Mouse (Mus musculus) embryonic fibroblast, embryonic 13.5 days (primary cell): ENCODE results near the gene Palld. TPM values are rescaled to one million over a fixed set of nuclear protein-coding genes. Genes with fewer than 3 reads are reported as not detected.

Experiments used
- H3K27ac ChIP-seq: 2 replicates; pipeline ENCODE4 v1.5.1; 2012; ENCODE audit warnings: low read length, control low read depth, inconsistent platforms; ENCODE audit not compliant: insufficient read depth
- H3K4me1 ChIP-seq: 2 replicates; pipeline ENCODE4 v1.6.1; 2011; ENCODE audit warnings: low read length; ENCODE audit not compliant: control insufficient read depth, insufficient read depth
- H3K4me3 ChIP-seq: 2 replicates; pipeline ENCODE4 v1.5.1; 2011; ENCODE audit warnings: mild to moderate bottlenecking, control low read depth, low read length; ENCODE audit not compliant: insufficient read depth
- CTCF ChIP-seq: IDR thresholded peaks from 2 replicates; pipeline ENCODE4 v1.5.1; 2011; ENCODE audit warnings: mild to moderate bottlenecking, control low read depth, low read length, moderate library complexity, borderline replicate concordance; ENCODE audit not compliant: insufficient read depth
- POLR2A ChIP-seq: IDR thresholded peaks from 2 replicates; pipeline ENCODE4 v1.6.1; 2011; ENCODE audit warnings: low read depth, mild to moderate bottlenecking, control low read depth, low read length, moderate library complexity
- polyA plus RNA-seq: library from polyadenylated mRNA; stranded (reverse); fragments of >200 nt; gene quantifications from 2 replicates; pipeline ENCODE4 v1.2.4, GENCODE M21; 2011; ENCODE audit warnings: low read depth; ENCODE audit not compliant: missing spikeins, insufficient read length

Palld gene
- polyA plus RNA-seq, 1 experiment: 228 TPM

GRCm38 (mm10) chr8:61615711-61616697 is 286.5 kb downstream of the Palld start:
- H3K27ac ChIP-seq: peak overlapping the region; percentile 84

GRCm38 (mm10) chr8:61611741-61612140 is 290.7 kb downstream of the Palld start:
- TF ChIP-seq CTCF: no peak
- TF ChIP-seq POLR2A: no peak
- Histone ChIP-seq H3K4me1 (peaks cover 9% of the 10 kb centered on the region), H3K27ac (no peak overlapping the region), H3K4me3 (no peak overlapping the region)

More at GRCm38 (mm10) chr8:61615711-61616697, 286.5 kb downstream of the Palld start:
- Histone ChIP-seq H3K4me1 (peaks cover 16% of the 10 kb centered on the region), H3K4me3 (no peak overlapping the region)
- TF ChIP-seq POLR2A: no peak
- no peak for TF ChIP-seq CTCF

DNA sequence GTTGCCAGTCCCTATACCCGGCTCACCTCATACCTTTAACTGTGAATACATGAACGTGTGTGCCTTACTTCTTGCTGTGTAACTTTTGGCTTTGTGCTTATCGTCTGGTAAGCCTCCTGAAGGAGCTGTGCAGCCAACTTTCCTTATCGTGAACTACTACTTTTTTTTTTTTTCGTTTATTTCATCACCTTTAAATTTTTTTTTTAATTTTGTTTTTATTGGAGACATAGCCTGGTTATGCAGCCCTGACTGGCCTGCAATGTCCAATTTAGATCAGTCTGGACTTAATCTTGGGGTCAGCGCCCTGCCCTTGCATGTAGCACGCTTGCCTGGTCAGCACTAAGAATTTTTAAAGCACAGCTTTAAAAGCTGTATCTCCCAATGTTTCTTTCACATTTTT is 291.4 kb downstream of the Palld start:
- Histone ChIP-seq H3K27ac (no peak overlapping the region), H3K4me1 (peaks cover 9% of the 10 kb centered on the region), H3K4me3 (no peak overlapping the region)
- no peak for TF ChIP-seq CTCF
- TF ChIP-seq POLR2A: no peak

DNA sequence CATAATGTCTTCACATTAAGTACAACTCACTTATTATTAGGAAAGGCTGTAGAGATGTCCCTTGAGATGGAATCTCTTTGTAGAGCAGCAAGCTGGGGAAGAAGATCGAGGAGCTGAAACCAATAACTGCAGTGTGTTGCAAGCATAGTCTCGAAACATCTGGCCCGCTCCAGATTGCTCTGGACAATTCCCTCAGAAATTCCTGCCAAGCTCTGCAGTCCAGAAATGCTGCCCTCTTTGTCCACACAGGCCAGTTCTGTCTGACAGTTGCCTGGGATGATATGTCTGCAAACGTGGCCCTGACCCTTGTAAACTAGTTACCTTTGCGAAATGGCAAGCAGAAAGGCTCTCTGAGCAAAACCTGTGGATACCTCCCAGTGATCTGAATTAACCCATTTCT is 291.9 kb downstream of the Palld start:
- H3K27ac ChIP-seq: no peak overlapping the region
- no peak for TF ChIP-seq POLR2A
- no peak for TF ChIP-seq CTCF
- H3K4me3 ChIP-seq: no peak overlapping the region
- H3K4me1 ChIP-seq: peaks cover 4% of the 10 kb centered on the region; the same call in 1 of the 2 replicates

GRCm38 (mm10) chr8:61607463-61607813 is 295.1 kb downstream of the Palld start:
- H3K4me3 ChIP-seq: no peak overlapping the region
- H3K4me1 ChIP-seq: peaks cover 4% of the 10 kb centered on the region; the same call in 1 of the 2 replicates
- peak; percentile 48; the same call in 1 of the 2 replicates for TF ChIP-seq POLR2A
- no peak for TF ChIP-seq CTCF
- peak overlapping the region; percentile 100 for H3K27ac ChIP-seq

- no peak for TF ChIP-seq CTCF
- TF ChIP-seq POLR2A: peak; percentile 21
- peak overlapping the region; percentile 100 for H3K27ac ChIP-seq
- H3K4me3 ChIP-seq: no peak overlapping the region
- peaks cover 4% of the 10 kb centered on the region; the same call in 1 of the 2 replicates for H3K4me1 ChIP-seq
Measured at GRCm38 (mm10) chr8:61606795-61607462, 295.6 kb downstream of the Palld start.

DNA sequence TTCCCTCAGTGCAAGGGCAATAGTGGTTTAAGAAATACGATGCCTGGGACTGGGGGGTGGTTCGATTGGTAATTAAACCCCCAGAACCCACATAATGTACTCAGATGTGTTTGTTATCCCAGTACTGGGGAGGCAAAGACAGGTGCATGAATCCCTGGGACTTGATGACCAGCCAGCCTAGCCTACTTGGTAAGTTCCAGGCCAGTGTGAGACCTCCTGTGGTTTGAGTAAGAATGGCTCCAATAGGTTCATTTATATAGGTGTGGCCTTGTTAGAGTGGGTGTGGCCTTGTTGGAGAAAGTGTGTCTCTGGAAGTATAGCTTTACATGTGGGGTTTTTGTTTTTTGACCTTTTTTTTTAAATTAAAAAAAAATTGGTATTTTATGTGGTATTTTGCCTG is 297.6 kb downstream of the Palld start:
- peaks cover 4% of the 10 kb centered on the region; the same call in 1 of the 2 replicates for H3K4me1 ChIP-seq
- TF ChIP-seq POLR2A (no peak), CTCF (no peak)
- H3K27ac ChIP-seq: no peak overlapping the region
- H3K4me3 ChIP-seq: no peak overlapping the region

GRCm38 (mm10) chr8:61596889-61597288 is 305.6 kb downstream of the Palld start:
- H3K4me1 ChIP-seq: peaks cover 4% of the 10 kb centered on the region; the same call in 1 of the 2 replicates
- peak overlapping the region; percentile 78 for H3K27ac ChIP-seq
- TF ChIP-seq CTCF: no peak
- TF ChIP-seq POLR2A: no peak
- no peak overlapping the region for H3K4me3 ChIP-seq

DNA sequence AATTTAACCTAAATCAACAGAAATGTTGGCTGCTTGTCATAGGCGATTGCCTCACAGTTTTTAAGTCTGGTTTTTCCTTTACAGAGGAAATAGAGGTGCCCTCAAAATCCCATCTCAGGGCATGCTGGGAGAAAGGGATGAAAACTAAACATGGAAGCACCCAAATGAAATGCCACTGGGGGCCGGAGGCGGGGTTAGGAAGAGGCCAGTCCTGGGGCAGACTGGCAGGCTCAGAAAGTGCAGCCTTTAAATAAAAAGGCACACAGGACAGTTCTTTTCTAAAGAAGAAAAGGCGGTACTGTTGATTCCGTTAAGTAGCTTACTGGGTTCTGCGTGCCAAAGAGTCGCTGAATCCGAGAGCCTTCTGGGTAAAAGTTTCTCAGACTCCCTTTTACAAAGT is 311.0 kb downstream of the Palld start:
- no peak for TF ChIP-seq POLR2A
- no peak for TF ChIP-seq CTCF
- H3K4me1 ChIP-seq: peaks cover 7% of the 10 kb centered on the region
- H3K4me3 ChIP-seq: peak overlapping the region; percentile 3; the same call in 1 of the 2 replicates
- peak overlapping the region; percentile 82 for H3K27ac ChIP-seq
